In genomic region chr16:86604166-86604565, GRCm38 (mm10) we compare ENCODE assay signal across 14 mouse cellular contexts.
DNase-seq lines count a peak whose midpoint lies in the region; ATAC-seq lines count a peak whose summit lies in the region.
"Had no signal": no experiment of that assay in that cellular context is flagged by ENCODE, and none has a peak within 500 bp of the region (broad histone marks: within the 10 kb centered on the region; RNA-seq: fewer than 3 reads in every experiment).

No protein-coding gene starts in this region.

- no peaks in the 10 kb centered on the region for H3K9me3 ChIP-seq in forebrain, embryonic 14.5 days (replicated peaks; ENCODE audit: control insufficient read depth, low read length)
- no peaks in the 10 kb centered on the region for H3K9me3 ChIP-seq in forebrain, embryonic 10.5 days
- H3K9me3 ChIP-seq: liver, embryonic 13.5 days; stomach, embryonic 15.5 days had no signal

- no peak overlapping the region for H3K9ac ChIP-seq in forebrain, embryonic 14.5 days (ENCODE audit: low read length)
- H3K9ac ChIP-seq: hindbrain, embryonic 14.5 days; liver, embryonic 13.5 days; stomach, embryonic 15.5 days had no signal

- no peak overlapping the region for H3K4me2 ChIP-seq in forebrain, embryonic 14.5 days (ENCODE audit: low read length)
- H3K4me2 ChIP-seq: hindbrain, embryonic 14.5 days; liver, embryonic 13.5 days; stomach, embryonic 15.5 days had no signal

- no peaks in the 10 kb centered on the region for H3K27me3 ChIP-seq in forebrain, embryonic 14.5 days (replicated peaks; ENCODE audit: control insufficient read depth, insufficient read depth, low read length)
- H3K27me3 ChIP-seq in forebrain, embryonic 10.5 days (ENCODE audit: poor library complexity, severe bottlenecking) = no peaks in the 10 kb centered on the region
- H3K27me3 ChIP-seq: liver, embryonic 13.5 days; Patski; stomach, embryonic 15.5 days had no signal

- ATAC-seq in forebrain, embryonic 14.5 days = peak; percentile 62
- ATAC-seq: Patski had no signal

- no peak overlapping the region for H3K27ac ChIP-seq in forebrain, embryonic 14.5 days (ENCODE audit: low read depth, low read length)
- H3K27ac ChIP-seq in forebrain, embryonic 10.5 days = no peak overlapping the region
- H3K27ac ChIP-seq: hindbrain, embryonic 14.5 days; liver, embryonic 13.5 days; stomach, embryonic 15.5 days had no signal

- DNase-seq in forebrain, embryonic 14.5 days (ENCODE audit: low spot score) = peak; percentile 38
- no peak for DNase-seq in forebrain, embryonic 10.5 days (ENCODE audit: extremely low spot score, low spot score)
- DNase-seq in layer of hippocampus, postnatal 10 days (ENCODE audit: low spot score in 2 of 2) = peak; percentile 21 to 39
- DNase-seq in layer of hippocampus, adult 9-10 months (ENCODE audit: low spot score) = no peak
- DNase-seq in Muller cell, postnatal 12 days (ENCODE audit: inconsistent ontology term) = peak; percentile 92
- peak; percentile 17 to 34 for DNase-seq in kidney, postnatal 36 days
- no peak for DNase-seq in spleen, postnatal 10 days (ENCODE audit: low spot score in 2 of 2)
- no peak for DNase-seq in thymus, postnatal 25 days
- DNase-seq: adrenal gland, postnatal 14 days; liver, embryonic 13.5 days had no signal

- no peak overlapping the region for H3K4me3 ChIP-seq in forebrain, embryonic 14.5 days (ENCODE audit: low read depth, low read length)
- H3K4me3 ChIP-seq in forebrain, embryonic 10.5 days = no peak overlapping the region
- H3K4me3 ChIP-seq: erythroblast, embryonic 14.5 days; liver, embryonic 13.5 days; stomach, embryonic 15.5 days had no signal

- no peaks in the 10 kb centered on the region for H3K36me3 ChIP-seq in forebrain, embryonic 14.5 days (ENCODE audit: control insufficient read depth, insufficient read depth, low read length)
- no peaks in the 10 kb centered on the region for H3K36me3 ChIP-seq in forebrain, embryonic 10.5 days (replicated peaks)
- H3K36me3 ChIP-seq: liver, embryonic 13.5 days; stomach, embryonic 15.5 days had no signal

- WGBS in forebrain, embryonic 14.5 days = 53% methylated on average over 7 of the region's 7 CpGs
- 89% methylated on average over 7 of the region's 7 CpGs for WGBS in forebrain, embryonic 10.5 days

- no peaks in the 10 kb centered on the region for H3K4me1 ChIP-seq in forebrain, embryonic 14.5 days (ENCODE audit: control insufficient read depth, insufficient read depth, low read length)
- no peaks in the 10 kb centered on the region for H3K4me1 ChIP-seq in forebrain, embryonic 10.5 days
- H3K4me1 ChIP-seq: liver, embryonic 13.5 days; stomach, embryonic 15.5 days had no signal

Comparison
In these comparisons a context has a peak if more than half of its experiments do, and no peak if none do; other contexts are left out.
1. DNase-seq: peak in forebrain, embryonic 14.5 days (single experiment), layer of hippocampus, postnatal 10 days (2 of 2), Muller cell, postnatal 12 days (single experiment) and kidney, postnatal 36 days (2 of 2); none in forebrain, embryonic 10.5 days (single experiment), layer of hippocampus, adult 9-10 months (single experiment), spleen, postnatal 10 days (0 of 2) and thymus, postnatal 25 days (single experiment).